Mouse (Mus musculus) erythroblast, embryonic 14.5 days (primary cell): ENCODE measurements around the gene Tmem131l.

ENCODE experiments used
- GATA1 ChIP-seq: IDR thresholded peaks from 2 replicates; pipeline ENCODE4 v1.6.1; 2012; ENCODE audit warnings: low read length, inconsistent platforms, mixed read lengths
- TAL1 ChIP-seq: IDR thresholded peaks from 3 replicates; pipeline ENCODE4 v1.6.1; 2012; ENCODE audit warnings: low read length, inconsistent platforms, mixed read lengths

DNA sequence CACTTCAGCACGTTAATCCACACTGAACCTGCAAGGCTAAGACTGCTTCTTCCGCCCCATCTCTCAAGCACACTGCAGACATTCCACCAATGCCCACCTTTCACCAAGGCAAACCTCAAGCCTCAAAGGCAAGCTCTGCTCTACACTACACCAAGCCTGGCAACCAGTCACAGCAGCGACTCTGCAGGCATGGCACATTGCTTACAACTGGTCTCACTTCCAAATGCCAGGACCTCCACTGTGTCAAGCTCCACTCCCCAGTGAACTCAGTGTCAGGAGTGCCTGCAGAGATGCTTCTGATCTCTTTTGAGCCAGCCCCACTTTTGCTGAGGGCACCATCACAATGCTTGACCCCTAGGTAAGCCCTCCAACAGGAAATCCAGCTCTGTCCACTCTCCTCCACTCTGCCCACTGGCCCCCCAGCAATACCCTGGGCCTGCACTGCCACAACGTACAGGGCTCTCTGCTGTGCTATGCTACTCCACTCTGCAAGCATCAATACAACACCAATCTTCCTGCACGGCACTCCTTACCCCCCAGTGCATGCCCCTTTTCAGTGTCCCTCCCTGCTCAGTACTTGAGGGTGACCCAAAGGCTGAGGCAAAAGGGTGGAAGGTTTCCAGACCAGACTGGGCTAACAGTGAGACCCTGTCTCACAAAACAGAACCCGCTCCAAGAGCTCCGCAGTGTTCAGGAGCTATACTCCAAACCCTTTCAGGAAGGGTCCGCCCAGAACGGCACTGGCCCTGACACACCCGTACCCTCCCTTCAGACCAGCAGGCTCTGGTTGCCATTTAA lies 6.8 kb downstream of the Tmem131l start:
- TF ChIP-seq GATA1 (no peak), TAL1 (no peak)
